Mouse (Mus musculus): ENCODE results near the gene Gm14781. TPM values are rescaled to one million over a fixed set of nuclear protein-coding genes. Genes with fewer than 3 reads are reported as not detected.
A peak's percentile ranks its signal among the peaks of the same experiment; 100 is the strongest.
"Not testable (repeated sequence)": the region's sequence is repeated elsewhere in the genome, so short reads cannot be mapped to it uniquely, and the experiment has no call there.

Gm14781 gene
- polyA plus RNA-seq (2014; fragmentation: Nextera tagmentation; extraction: Ambion mirVana), result not detected in 2 replicates

GRCm38 (mm10) chrX:91631894-91632293, at the start of gene Gm14781:
TSS of gene Gm14781 (plus strand) at chrX:91632194.
- H3K9ac ChIP-seq (ENCODE audit: low read length); H3K4me1 ChIP-seq (ENCODE audit: control insufficient read depth, insufficient read depth, low read length); ATAC-seq (ENCODE audit: low FRiP score); H3K4me3 ChIP-seq (ENCODE audit: low read depth, low read length); H3K36me3 ChIP-seq (ENCODE audit: control insufficient read depth, insufficient read depth, low read length); H3K9me3 ChIP-seq (ENCODE audit: control insufficient read depth, low read length); DNase-seq (ENCODE audit: low spot score, missing footprints); H3K27ac ChIP-seq (ENCODE audit: low read depth, low read length); H3K4me2 ChIP-seq; H3K27me3 ChIP-seq (ENCODE audit: control insufficient read depth, insufficient read depth, low read length): not testable (repeated sequence)
- WGBS, result 79% methylated on average over 1 of the region's 1 CpGs

- not testable (repeated sequence) for H3K9ac ChIP-seq (ENCODE audit: low read length); H3K9me3 ChIP-seq (ENCODE audit: control insufficient read depth, low read length); H3K27ac ChIP-seq (ENCODE audit: low read depth, low read length); H3K4me3 ChIP-seq (ENCODE audit: low read depth, low read length); H3K4me2 ChIP-seq; H3K27me3 ChIP-seq (ENCODE audit: control insufficient read depth, insufficient read depth, low read length); DNase-seq (ENCODE audit: low spot score, missing footprints); H3K4me1 ChIP-seq (ENCODE audit: control insufficient read depth, insufficient read depth, low read length); H3K36me3 ChIP-seq (ENCODE audit: control insufficient read depth, insufficient read depth, low read length)
- 0 out of 2 replicates have a peak, but pooled peaks have one; percentile 38 for ATAC-seq (ENCODE audit: low FRiP score)
These were observed 23.1 kb downstream of the Gm14781 start for GRCm38 (mm10) chrX:91654964-91655575.

Other genes with a start within 250 kb of the Gm14781 start
- gene Gm5072, start 239.7 kb upstream of the Gm14781 start, polyA plus RNA-seq (2014; fragmentation: Nextera tagmentation; extraction: Ambion mirVana), result not detected in 2 replicates
- gene Gm8914, start 152.1 kb upstream of the Gm14781 start, polyA plus RNA-seq (2014; fragmentation: Nextera tagmentation; extraction: Ambion mirVana), result not detected in 2 replicates
- not detected in 2 replicates for gene 1700084M14Rik, start 56.3 kb upstream of the Gm14781 start, polyA plus RNA-seq (2014; fragmentation: Nextera tagmentation; extraction: Ambion mirVana)
- not detected in 2 replicates for gene Mageb5, start 150.8 kb downstream of the Gm14781 start, polyA plus RNA-seq (2014; fragmentation: Nextera tagmentation; extraction: Ambion mirVana)

Measured in midbrain, embryonic 11.5 days (tissue).